Mouse (Mus musculus) G1E-ER4 (cell line): ENCODE data around the gene Cdk14. TPM values are rescaled to one million over a fixed set of nuclear protein-coding genes. Genes with fewer than 3 reads are reported as not detected.

Experiments
- GATA1 ChIP-seq: IDR thresholded peaks from one replicate; pipeline ENCODE4 v1.8.0; 2012; ENCODE audit warnings: low read length, inconsistent platforms
- polyA plus RNA-seq: library from polyadenylated mRNA; stranded (reverse); fragments of >175 nt; gene quantifications from 2 replicates; pipeline ENCODE4 v1.2.3, GENCODE M21; 2012

The Cdk14 gene
- not detected in 2 replicates for polyA plus RNA-seq

- no peak for TF ChIP-seq GATA1
Measured at GRCm38 (mm10) chr5:5419992-5420455, at the start of gene Cdk14. Gene Cdk14, minus strand, starts transcription at chr5:5420312.

- no peak for TF ChIP-seq GATA1
Measured at GRCm38 (mm10) chr5:5465256-5465655, 45.1 kb upstream of the Cdk14 start.

GRCm38 (mm10) chr5:5431746-5432438, 11.8 kb upstream of the Cdk14 start:
- no peak for TF ChIP-seq GATA1

GRCm38 (mm10) chr5:5423723-5424171, 3.6 kb upstream of the Cdk14 start:
- no peak for TF ChIP-seq GATA1

- no peak for TF ChIP-seq GATA1
Measured at GRCm38 (mm10) chr5:5423081-5423480, 3.0 kb upstream of the Cdk14 start.

- no peak for TF ChIP-seq GATA1
Measured at GRCm38 (mm10) chr5:5421439-5421838, 1.3 kb upstream of the Cdk14 start.

- TF ChIP-seq GATA1 = no peak
Measured at GRCm38 (mm10) chr5:5419253-5419652, 859 bp downstream of the Cdk14 start.

GRCm38 (mm10) chr5:5414835-5415234, 5.3 kb downstream of the Cdk14 start:
- TF ChIP-seq GATA1 = no peak

GRCm38 (mm10) chr5:5411886-5412285, 8.2 kb downstream of the Cdk14 start:
- no peak for TF ChIP-seq GATA1

- TF ChIP-seq GATA1 = no peak
Measured at GRCm38 (mm10) chr5:5401986-5402385, 18.1 kb downstream of the Cdk14 start.

GRCm38 (mm10) chr5:5392786-5393185, 27.3 kb downstream of the Cdk14 start:
- no peak for TF ChIP-seq GATA1

- no peak for TF ChIP-seq GATA1
Measured at GRCm38 (mm10) chr5:5380731-5381718, 39.1 kb downstream of the Cdk14 start.

GRCm38 (mm10) chr5:5379870-5380730, 40.0 kb downstream of the Cdk14 start:
- TF ChIP-seq GATA1 = no peak

GRCm38 (mm10) chr5:5379501-5379869, 40.6 kb downstream of the Cdk14 start:
- no peak for TF ChIP-seq GATA1

GRCm38 (mm10) chr5:5374393-5374792, 45.7 kb downstream of the Cdk14 start:
- no peak for TF ChIP-seq GATA1
